Comparison of ENCODE assay signal across 8 mouse cellular contexts in genomic region chr4:43655656-43656338, GRCm38 (mm10). TPM values are rescaled to one million over a fixed set of nuclear protein-coding genes. Genes with fewer than 3 reads are reported as not detected.
A peak's percentile ranks its signal among the peaks of the same experiment; 100 is the strongest.
DNase-seq lines count a peak whose midpoint lies in the region; ATAC-seq and TF ChIP-seq lines count a peak whose summit lies in the region.

No protein-coding gene starts in this region.

- no peak for DNase-seq in layer of hippocampus, adult 2 months (ENCODE audit: low spot score in 2 of 2)
- no peak for DNase-seq in layer of hippocampus, postnatal 10 days (ENCODE audit: low spot score in 2 of 2)
- no peak for DNase-seq in embryonic facial prominence, embryonic 11.5 days (ENCODE audit: low spot score)
- peak; percentile 69 for DNase-seq in kidney, adult 18-20 months
- DNase-seq in adrenal gland, adult 2 months: no peak
- DNase-seq in cerebellum, adult 11-12 months: no peak
- no peak for DNase-seq in ovary, postnatal 36 days (ENCODE audit: low spot score)

- no peaks in the 10 kb centered on the region for H3K4me1 ChIP-seq in embryonic facial prominence, embryonic 11.5 days (ENCODE audit: control insufficient read depth, insufficient read depth, low read length)
- H3K4me1 ChIP-seq in midbrain, embryonic 12.5 days: peaks cover 16% of the 10 kb centered on the region

- peak overlapping the region; percentile 90 for H3K9ac ChIP-seq in embryonic facial prominence, embryonic 11.5 days (replicated peaks; ENCODE audit: low read length)
- H3K9ac ChIP-seq in midbrain, embryonic 12.5 days (replicated peaks): peak overlapping the region; percentile 69

- no peak for TF ChIP-seq CTCF in layer of hippocampus, adult 2 months (conservative IDR thresholded peaks at IDR 0.05)

- H3K27ac ChIP-seq in layer of hippocampus, adult 2 months: peak overlapping the region; percentile 98
- H3K27ac ChIP-seq in embryonic facial prominence, embryonic 11.5 days (replicated peaks; ENCODE audit: low read depth, low read length): peak overlapping the region; percentile 78
- peak overlapping the region; percentile 86 for H3K27ac ChIP-seq in midbrain, embryonic 12.5 days (replicated peaks)

- H3K36me3 ChIP-seq in embryonic facial prominence, embryonic 11.5 days (replicated peaks; ENCODE audit: control insufficient read depth, insufficient read depth, low read depth, low read length): no peaks in the 10 kb centered on the region
- H3K36me3 ChIP-seq in midbrain, embryonic 12.5 days: peaks cover 7% of the 10 kb centered on the region; the same call in 1 of the 2 replicates

- H3K4me2 ChIP-seq in embryonic facial prominence, embryonic 11.5 days (ENCODE audit: low read depth, low read length): peak overlapping the region; percentile 60
- peak overlapping the region; percentile 85 for H3K4me2 ChIP-seq in midbrain, embryonic 12.5 days (replicated peaks)

- H3K4me3 ChIP-seq in layer of hippocampus, adult 2 months: peak overlapping the region; percentile 89
- H3K4me3 ChIP-seq in embryonic facial prominence, embryonic 11.5 days (ENCODE audit: low read depth, low read length): peak overlapping the region; percentile 82
- H3K4me3 ChIP-seq in midbrain, embryonic 12.5 days: peak overlapping the region; percentile 78

- no peaks in the 10 kb centered on the region for H3K9me3 ChIP-seq in embryonic facial prominence, embryonic 11.5 days (replicated peaks; ENCODE audit: control insufficient read depth, low read length)
- no peaks in the 10 kb centered on the region for H3K9me3 ChIP-seq in midbrain, embryonic 12.5 days

- ATAC-seq in embryonic facial prominence, embryonic 11.5 days (replicated peaks; ENCODE audit: insufficient number of reproducible peaks, low FRiP score, low TSS enrichment, low read depth): peak; percentile 37
- peak; percentile 64; the same call in 1 of the 2 replicates for ATAC-seq in midbrain, embryonic 12.5 days (ENCODE audit: low FRiP score, low read depth)

- H3K27me3 ChIP-seq in embryonic facial prominence, embryonic 11.5 days (ENCODE audit: control insufficient read depth, insufficient read depth, low read length): no peaks in the 10 kb centered on the region
- H3K27me3 ChIP-seq in midbrain, embryonic 12.5 days: no peaks in the 10 kb centered on the region; the same call in 1 of the 2 replicates

- WGBS in embryonic facial prominence, embryonic 11.5 days: 5% methylated on average over 34 of the region's 34 CpGs
- 5% methylated on average over 34 of the region's 34 CpGs for WGBS in midbrain, embryonic 12.5 days

RNA-seq across cellular contexts. Expression of gene Hint2, which starts 0.5 kb away (rescaled TPM):
- total RNA-seq in layer of hippocampus, adult 2 months (2021): 10 to 100 TPM; 31.4 to 32.9 TPM
- total RNA-seq in layer of hippocampus, postnatal 10 days (2021): 10 to 100 TPM; 30.9 to 34.0 TPM
- 76.3 and 84.7 TPM in 2 replicates for polyA plus RNA-seq in embryonic facial prominence, embryonic 11.5 days (2014; fragmentation: Nextera tagmentation; extraction: Ambion mirVana)
- 70.6 and 71.8 TPM in 2 replicates for polyA plus RNA-seq in midbrain, embryonic 12.5 days (2016; fragmentation: Nextera tagmentation; extraction: Ambion mirVana)
- 10 to 100 TPM; 48.8 to 96.9 TPM for total RNA-seq in adrenal gland, adult 2 months (2021)
- 78.7 and 106 TPM in 2 replicates for polyA plus RNA-seq in adrenal gland, adult 2 months (2012; rRNA removed)

RNA-seq across cellular contexts. Expression of gene Spag8, which starts 2.4 kb away (rescaled TPM):
- total RNA-seq in layer of hippocampus, adult 2 months (2021): 1 to 10 TPM; 2.0 to 2.5 TPM
- 1 to 10 TPM; 2.1 to 2.3 TPM for total RNA-seq in layer of hippocampus, postnatal 10 days (2021)
- 1.1 and 1.8 TPM in 2 replicates for polyA plus RNA-seq in embryonic facial prominence, embryonic 11.5 days (2014; fragmentation: Nextera tagmentation; extraction: Ambion mirVana)
- polyA plus RNA-seq in midbrain, embryonic 12.5 days (2016; fragmentation: Nextera tagmentation; extraction: Ambion mirVana): 3.9 TPM in 2 replicates
- total RNA-seq in adrenal gland, adult 2 months (2021): under 1 TPM; 0.26 to 0.45 TPM
- polyA plus RNA-seq in adrenal gland, adult 2 months (2012; rRNA removed): 1.2 and 2.2 TPM in 2 replicates

RNA-seq across cellular contexts. Expression of gene Tmem8b, which starts 13.0 kb away (rescaled TPM):
- total RNA-seq in layer of hippocampus, adult 2 months (2021): 10 to 100 TPM; 74.8 to 75.5 TPM
- 10 to 100 TPM; 49.4 to 50.5 TPM for total RNA-seq in layer of hippocampus, postnatal 10 days (2021)
- polyA plus RNA-seq in embryonic facial prominence, embryonic 11.5 days (2014; fragmentation: Nextera tagmentation; extraction: Ambion mirVana): 2.1 and 3.2 TPM in 2 replicates
- 11.9 and 14.7 TPM in 2 replicates for polyA plus RNA-seq in midbrain, embryonic 12.5 days (2016; fragmentation: Nextera tagmentation; extraction: Ambion mirVana)
- 1 to 10 TPM; 4.6 to 5.0 TPM for total RNA-seq in adrenal gland, adult 2 months (2021)
- polyA plus RNA-seq in adrenal gland, adult 2 months (2012; rRNA removed): 14.7 and 17.5 TPM in 2 replicates

RNA-seq across cellular contexts. Expression of gene Fam221b, which starts 13.1 kb away (rescaled TPM):
- 1 to 10 TPM; 1.4 to 1.5 TPM for total RNA-seq in layer of hippocampus, adult 2 months (2021)
- total RNA-seq in layer of hippocampus, postnatal 10 days (2021): 1 to 10 TPM in 1 of 2 experiments, under 1 TPM in 1; 0.53 to 1.0 TPM
- 2.8 and 3.0 TPM in 2 replicates for polyA plus RNA-seq in embryonic facial prominence, embryonic 11.5 days (2014; fragmentation: Nextera tagmentation; extraction: Ambion mirVana)
- polyA plus RNA-seq in midbrain, embryonic 12.5 days (2016; fragmentation: Nextera tagmentation; extraction: Ambion mirVana): 2.8 and 2.9 TPM in 2 replicates
- total RNA-seq in adrenal gland, adult 2 months (2021): under 1 TPM; 0.23 to 0.24 TPM
- polyA plus RNA-seq in adrenal gland, adult 2 months (2012; rRNA removed): not detected in 2 replicates

RNA-seq across cellular contexts. Expression of gene Npr2, which starts 24.1 kb away (rescaled TPM):
- total RNA-seq in layer of hippocampus, adult 2 months (2021): 10 to 100 TPM; 57.4 to 59.3 TPM
- total RNA-seq in layer of hippocampus, postnatal 10 days (2021): 10 to 100 TPM; 47.8 to 49.0 TPM
- polyA plus RNA-seq in embryonic facial prominence, embryonic 11.5 days (2014; fragmentation: Nextera tagmentation; extraction: Ambion mirVana): 16.6 and 18.2 TPM in 2 replicates
- polyA plus RNA-seq in midbrain, embryonic 12.5 days (2016; fragmentation: Nextera tagmentation; extraction: Ambion mirVana): 24.9 TPM in 2 replicates
- total RNA-seq in adrenal gland, adult 2 months (2021): 10 to 100 TPM; 23.3 to 36.1 TPM
- polyA plus RNA-seq in adrenal gland, adult 2 months (2012; rRNA removed): 34.1 and 38.0 TPM in 2 replicates

Comparison
In these comparisons a context has a peak if more than half of its experiments do, and no peak if none do; other contexts are left out.
1. RNA of gene Tmem8b, which starts 13.0 kb away (total RNA-seq): 74.8 to 75.5 TPM in layer of hippocampus, adult 2 months and 49.4 to 50.5 TPM in layer of hippocampus, postnatal 10 days; 4.6 to 5.0 TPM in adrenal gland, adult 2 months; every median in the first group is over 4 times any median in the second.
2. Peak in every context shown above with its lines, with median percentiles within 50 percentile points of each other: H3K27ac ChIP-seq and H3K4me3 ChIP-seq.